Mouse (Mus musculus): Measurements from ENCODE around the gene Dok7.

Gene Dok7

GRCm38 (mm10) chr5:35120024-35120423 lies 63.5 kb downstream of the Dok7 start:
- peak; percentile 89 for DNase-seq

- DNase-seq: peak; percentile 58
Measured at GRCm38 (mm10) chr5:35129208-35129607, 72.6 kb downstream of the Dok7 start.

DNA sequence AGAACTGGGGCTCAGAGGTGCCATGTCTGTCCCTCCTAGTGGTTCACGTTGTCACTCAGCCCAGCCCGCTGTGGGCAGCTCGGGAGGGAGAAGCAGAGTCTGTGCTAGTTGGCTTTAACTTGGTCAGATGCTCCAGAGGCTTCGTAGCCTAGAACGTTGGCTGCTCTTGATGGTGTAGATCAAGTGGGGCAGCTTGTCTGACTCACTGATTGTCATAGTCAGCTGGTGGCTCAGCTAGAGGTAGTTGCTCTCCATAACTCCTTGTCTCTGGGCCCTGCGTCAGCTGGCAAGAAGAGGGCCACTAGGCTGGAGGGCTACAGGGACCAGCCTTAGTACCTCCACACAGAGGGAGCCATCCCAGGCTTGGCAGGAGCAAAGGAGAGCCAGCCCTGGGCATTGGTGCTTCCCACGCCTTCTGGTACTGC lies 73.2 kb downstream of the Dok7 start:
- DNase-seq: peak; percentile 49

DNA sequence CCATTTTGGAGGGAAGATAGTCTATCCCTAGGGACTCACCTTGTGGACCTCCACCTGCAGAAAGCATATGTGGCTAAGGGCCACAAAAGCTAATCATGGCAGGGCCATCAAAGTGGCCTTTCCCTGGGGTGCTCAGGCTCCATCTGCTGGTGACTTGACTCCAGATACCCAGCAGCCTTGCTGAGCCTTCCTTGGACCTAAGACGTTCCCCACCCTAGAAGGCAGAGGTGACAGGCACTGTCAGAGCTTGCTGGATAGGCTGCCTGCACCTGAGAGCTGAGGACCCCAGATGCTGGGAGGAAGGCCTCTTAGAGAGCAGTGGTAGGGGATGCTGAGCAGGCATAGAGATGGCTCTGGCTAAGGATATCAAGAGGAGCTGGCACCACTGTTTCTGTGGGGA lies 74.7 kb downstream of the Dok7 start:
- peak; percentile 64 for DNase-seq

DNA sequence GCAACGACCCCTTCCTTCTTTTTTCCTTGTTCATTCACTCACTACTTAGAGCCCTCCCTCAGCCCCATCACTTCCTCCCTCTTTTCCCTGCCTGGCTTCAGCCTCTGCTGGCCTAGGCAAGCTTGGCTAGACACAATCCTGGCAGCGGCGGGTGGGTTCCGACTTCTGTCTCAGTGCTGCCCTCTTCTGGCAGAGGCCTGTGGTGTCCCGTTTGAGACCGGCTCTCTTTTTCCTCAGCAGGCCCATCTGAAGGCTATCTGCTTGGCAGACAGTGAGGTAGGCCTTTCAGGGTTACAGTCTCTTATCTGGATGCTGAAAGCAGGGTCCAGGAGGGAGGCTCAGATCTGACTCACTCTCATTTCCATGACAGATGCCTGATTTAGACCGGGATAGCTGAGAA lies 75.2 kb downstream of the Dok7 start:
- DNase-seq: peak; percentile 97

- peak; percentile 42 for DNase-seq
Measured at GRCm38 (mm10) chr5:35132278-35132980, 75.9 kb downstream of the Dok7 start.

DNA sequence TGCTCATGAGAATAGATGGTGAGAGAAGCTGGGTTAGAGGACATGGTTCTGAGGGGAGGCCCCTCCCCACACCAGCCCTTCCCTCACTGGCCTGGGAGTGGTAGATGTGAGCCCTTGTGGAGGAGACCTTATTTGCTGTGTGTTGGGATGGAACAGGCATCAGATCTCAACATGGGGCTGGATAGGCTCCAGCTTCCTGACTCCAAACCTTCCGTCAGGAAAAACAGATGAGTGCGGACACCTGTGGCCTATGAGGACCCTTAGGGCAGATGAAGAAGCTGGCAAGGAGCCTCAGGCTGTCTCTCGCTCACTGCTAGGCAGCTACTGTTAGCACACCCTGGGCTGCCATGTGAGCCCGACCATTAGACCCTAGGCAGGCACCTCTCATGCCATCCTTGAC lies 76.9 kb downstream of the Dok7 start:
- peak; percentile 51 for DNase-seq

- DNase-seq: no peak
Measured at GRCm38 (mm10) chr5:35134286-35134685, 77.7 kb downstream of the Dok7 start.

- peak; percentile 14 for DNase-seq
Measured at GRCm38 (mm10) chr5:35135903-35136302, 79.3 kb downstream of the Dok7 start.
